Mouse (Mus musculus) forebrain, embryonic 11.5 days (tissue): ENCODE data around the gene Slc2a5. TPM values are rescaled to one million over a fixed set of nuclear protein-coding genes. Genes with fewer than 3 reads are reported as not detected.
A peak's percentile ranks its signal among the peaks of the same experiment; 100 is the strongest.

Experiments
- ATAC-seq: fragments of 200-750 bp; cut with Nextera tagmentation; replicated peaks from 2 replicates; pipeline ENCODE4 v1.8.0; 2017; ENCODE audit warnings: moderate TSS enrichment; ENCODE audit not compliant: low FRiP score
- DNase-seq: peaks from one replicate; pipeline ENCODE4 v3.0.0-alpha.2; 2017; ENCODE audit warnings: low spot score
- H3K27ac ChIP-seq: fragments of 300-500 bp; sonication (generic); 2 replicates; pipeline ENCODE4 v1.5.1; 2014; ENCODE audit warnings: low read depth, low read length
- H3K27me3 ChIP-seq: fragments of 300-500 bp; sonication (generic); 2 replicates; pipeline ENCODE4 v1.6.1; 2014; ENCODE audit warnings: mild to moderate bottlenecking, low read length, mixed read lengths; ENCODE audit not compliant: control insufficient read depth, insufficient read depth
- H3K36me3 ChIP-seq: fragments of 300-500 bp; sonication (generic); 2 replicates; pipeline ENCODE4 v1.6.1; 2014; ENCODE audit warnings: mild to moderate bottlenecking, low read length, moderate library complexity, mixed read lengths; ENCODE audit not compliant: control insufficient read depth, insufficient read depth
- H3K4me1 ChIP-seq: fragments of 300-500 bp; sonication (generic); replicated peaks from 2 replicates; pipeline ENCODE4 v1.6.1; 2014; ENCODE audit warnings: low read length, mixed read lengths; ENCODE audit not compliant: control insufficient read depth, insufficient read depth
- H3K4me2 ChIP-seq: fragments of 300-500 bp; sonication (generic); 2 replicates; pipeline ENCODE4 v1.6.1; 2014; ENCODE audit warnings: low read depth, mild to moderate bottlenecking, low read length, moderate library complexity, mixed read lengths; ENCODE audit not compliant: severe bottlenecking
- H3K4me3 ChIP-seq: fragments of 300-500 bp; sonication (generic); 2 replicates; pipeline ENCODE4 v1.5.1; 2014; ENCODE audit warnings: low read depth, low read length
- H3K9ac ChIP-seq: fragments of 300-500 bp; sonication (generic); 2 replicates; pipeline ENCODE4 v1.6.1; 2014; ENCODE audit warnings: low read length
- H3K9me3 ChIP-seq: fragments of 300-500 bp; sonication (generic); 2 replicates; pipeline ENCODE4 v1.6.1; 2016; ENCODE audit warnings: low read length, mixed read lengths; ENCODE audit not compliant: control insufficient read depth
- WGBS: fragments of 180-500 bp; shearing (Covaris S2); extraction: QIAGEN DNeasy Blood & Tissue Kit; methylation state at CpG from one replicate; pipeline ENCODE4 v1.1.7; 2014; 5-methylcytosine and 5-hydroxymethylcytosine counted together
- polyA plus RNA-seq: library from polyadenylated mRNA; unstranded; fragments of >200 nt; fragmentation: Nextera tagmentation; extraction: Ambion mirVana; gene quantifications from 2 replicates; pipeline ENCODE4 v1.2.1, GENCODE M21; 2014

Slc2a5 gene
- polyA plus RNA-seq, 1 experiment from 2014 or later = 1.8 TPM

GRCm38 (mm10) chr4:150080330-150080967 is 38.6 kb upstream of the Slc2a5 start:
- ATAC-seq (no peak), DNase-seq (no peak)
- Histone ChIP-seq H3K4me2 (no peak overlapping the region), H3K27ac (no peak overlapping the region), H3K36me3 (no peaks in the 10 kb centered on the region), H3K27me3 (no peaks in the 10 kb centered on the region), H3K4me1 (no peaks in the 10 kb centered on the region; the same call in 1 of the 2 replicates), H3K9me3 (no peaks in the 10 kb centered on the region), H3K9ac (no peak overlapping the region), H3K4me3 (no peak overlapping the region)
- whole genome bisulfite sequencing = 86% methylated on average over 11 of the region's 11 CpGs

GRCm38 (mm10) chr4:150085366-150085765 is 33.7 kb upstream of the Slc2a5 start:
- 80% methylated on average over 4 of the region's 4 CpGs for WGBS
- DNase-seq = no peak
- no peak overlapping the region for H3K4me2 ChIP-seq
- H3K4me1 ChIP-seq = peaks cover 6% of the 10 kb centered on the region; the same call in 1 of the 2 replicates
- no peak overlapping the region for H3K27ac ChIP-seq
- H3K27me3 ChIP-seq = peaks cover 22% of the 10 kb centered on the region
- H3K9me3 ChIP-seq = no peaks in the 10 kb centered on the region
- H3K4me3 ChIP-seq = no peak overlapping the region
- no peak for ATAC-seq
- H3K9ac ChIP-seq = no peak overlapping the region
- no peaks in the 10 kb centered on the region for H3K36me3 ChIP-seq

GRCm38 (mm10) chr4:150086841-150087160 is 32.3 kb upstream of the Slc2a5 start:
- H3K4me1 ChIP-seq = peaks cover 6% of the 10 kb centered on the region; the same call in 1 of the 2 replicates
- peak overlapping the region; percentile 99 for H3K4me2 ChIP-seq
- H3K27me3 ChIP-seq = peaks cover 27% of the 10 kb centered on the region
- no peak overlapping the region for H3K27ac ChIP-seq
- DNase-seq (no peak), ATAC-seq (no peak; the same call in 1 of the 2 replicates)
- 2% methylated on average over 7 of the region's 7 CpGs for WGBS
- no peaks in the 10 kb centered on the region for H3K9me3 ChIP-seq
- no peaks in the 10 kb centered on the region for H3K36me3 ChIP-seq
- peak overlapping the region; percentile 52 for H3K4me3 ChIP-seq
- H3K9ac ChIP-seq = peak overlapping the region; percentile 37; the same call in 1 of the 2 replicates

GRCm38 (mm10) chr4:150087161-150087889 is 31.8 kb upstream of the Slc2a5 start, which contains the start of gene Gpr157:
Gene Gpr157, plus strand, starts transcription at chr4:150087365.
- H3K4me3 ChIP-seq = peak within 1 kb of the TSS; percentile 52
- H3K27ac ChIP-seq = no peak within 1 kb of the TSS
- H3K4me2 ChIP-seq = peak within 1 kb of the TSS; percentile 99
- H3K9me3 ChIP-seq = no peaks in the 10 kb centered on the region
- DNase-seq (peak; percentile 96), ATAC-seq (peak; percentile 93)
- no peaks in the 10 kb centered on the region for H3K36me3 ChIP-seq
- WGBS = under 1% methylated on average over 52 of the region's 56 CpGs
- peak within 1 kb of the TSS; percentile 45 for H3K9ac ChIP-seq
- peaks cover 27% of the 10 kb centered on the region for H3K27me3 ChIP-seq
- peaks cover 6% of the 10 kb centered on the region; the same call in 1 of the 2 replicates for H3K4me1 ChIP-seq

GRCm38 (mm10) chr4:150087890-150088530 is 31.1 kb upstream of the Slc2a5 start:
- Histone ChIP-seq H3K36me3 (no peaks in the 10 kb centered on the region), H3K4me2 (peak overlapping the region; percentile 99), H3K4me3 (peak overlapping the region; percentile 52), H3K27ac (no peak overlapping the region), H3K9me3 (no peaks in the 10 kb centered on the region), H3K9ac (peak overlapping the region; percentile 45), H3K27me3 (peaks cover 27% of the 10 kb centered on the region), H3K4me1 (peaks cover 6% of the 10 kb centered on the region; the same call in 1 of the 2 replicates)
- no peak for ATAC-seq
- no peak for DNase-seq
- WGBS = 12% methylated on average over 29 of the region's 29 CpGs

GRCm38 (mm10) chr4:150089121-150089520 is 30.0 kb upstream of the Slc2a5 start:
- ATAC-seq = no peak
- no peak overlapping the region for H3K4me3 ChIP-seq
- H3K9ac ChIP-seq = no peak overlapping the region
- WGBS = 77% methylated on average over 10 of the region's 10 CpGs
- no peak overlapping the region for H3K4me2 ChIP-seq
- H3K4me1 ChIP-seq = peaks cover 10% of the 10 kb centered on the region; the same call in 1 of the 2 replicates
- H3K9me3 ChIP-seq = no peaks in the 10 kb centered on the region
- no peak for DNase-seq
- no peaks in the 10 kb centered on the region for H3K36me3 ChIP-seq
- no peak overlapping the region for H3K27ac ChIP-seq
- peaks cover 27% of the 10 kb centered on the region for H3K27me3 ChIP-seq

GRCm38 (mm10) chr4:150091887-150092582 is 27.0 kb upstream of the Slc2a5 start:
- peaks cover 29% of the 10 kb centered on the region for H3K27me3 ChIP-seq
- WGBS = 85% methylated on average over 18 of the region's 18 CpGs
- H3K36me3 ChIP-seq = no peaks in the 10 kb centered on the region
- no peak overlapping the region for H3K27ac ChIP-seq
- no peak for DNase-seq
- H3K4me2 ChIP-seq = no peak overlapping the region
- no peak overlapping the region for H3K4me3 ChIP-seq
- peaks cover 14% of the 10 kb centered on the region; the same call in 1 of the 2 replicates for H3K4me1 ChIP-seq
- H3K9ac ChIP-seq = no peak overlapping the region
- H3K9me3 ChIP-seq = no peaks in the 10 kb centered on the region
- ATAC-seq = no peak

- DNase-seq = no peak
- Histone ChIP-seq H3K9me3 (no peaks in the 10 kb centered on the region), H3K36me3 (no peaks in the 10 kb centered on the region), H3K4me2 (no peak overlapping the region), H3K4me3 (no peak overlapping the region), H3K27ac (no peak overlapping the region), H3K9ac (no peak overlapping the region), H3K4me1 (peaks cover 14% of the 10 kb centered on the region; the same call in 1 of the 2 replicates), H3K27me3 (peaks cover 28% of the 10 kb centered on the region)
- ATAC-seq = no peak
- WGBS = 50% methylated on average over 3 of the region's 3 CpGs
These were observed 26.5 kb upstream of the Slc2a5 start for GRCm38 (mm10) chr4:150092583-150092902.
